ENCODE assay signal across 20 mouse cellular contexts in the genomic region with DNA sequence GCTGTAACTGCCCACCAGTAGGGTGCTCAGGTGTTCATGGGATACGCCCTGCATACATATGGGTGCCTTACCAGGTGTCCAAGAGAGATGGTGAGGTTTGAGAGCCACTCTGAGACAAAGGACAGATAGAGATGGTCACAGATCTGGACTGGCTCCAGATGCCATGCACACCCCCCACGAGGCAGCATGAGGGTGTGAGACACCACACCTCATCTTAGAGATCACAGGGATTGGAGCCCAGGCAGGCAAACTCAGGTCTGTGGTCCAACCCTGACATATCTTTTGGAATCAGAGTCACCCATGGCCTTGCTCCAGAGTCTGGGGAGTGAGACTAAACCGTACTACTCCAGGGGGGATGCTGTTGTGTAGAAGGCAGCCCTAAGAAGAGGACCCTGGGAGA.
DNase-seq lines count a peak whose midpoint lies in the region; TF ChIP-seq lines count a peak whose summit lies in the region.
"Had no signal": no experiment of that assay in that cellular context is flagged by ENCODE, and none has a peak within 500 bp of the region (broad histone marks: within the 10 kb centered on the region; RNA-seq: fewer than 3 reads in every experiment).

No protein-coding gene starts in this region.

- TF ChIP-seq CTCF in embryonic fibroblast, embryonic 13.5 days (IDR thresholded peaks at IDR 0.05; ENCODE audit: borderline replicate concordance, insufficient read depth, low read length), result no peak

- H3K27ac ChIP-seq in embryonic fibroblast, embryonic 13.5 days (ENCODE audit: insufficient read depth, low read length), result peak overlapping the region; percentile 44
- H3K27ac ChIP-seq: forebrain, embryonic 10.5 days; hindbrain, embryonic 12.5 days; midbrain, embryonic 10.5 days had no signal

- DNase-seq in kidney, postnatal 10 days, result peak; percentile 21
- DNase-seq in kidney, postnatal 14 days, result no peak
- DNase-seq in thymus, postnatal 25 days, result peak; percentile 16
- DNase-seq in thymus, postnatal 4 days, result no peak
- no peak for DNase-seq in ovary, adult 18-20 months (ENCODE audit: low spot score)
- no peak for DNase-seq in left cerebral cortex, postnatal 4 days
- DNase-seq: adrenal gland, postnatal 10 days; cerebellum, adult 8-10 months; gastrocnemius, postnatal 14 days; kidney, postnatal 4 days; liver, embryonic 13.5 days; lung, embryonic 14.5 days; lung, postnatal 36 days; right cerebral cortex, adult 18-20 months; thymus, postnatal 14 days had no signal

- H3K4me3 ChIP-seq in embryonic fibroblast, embryonic 13.5 days (ENCODE audit: insufficient read depth, low read length), result no peak overlapping the region
- H3K4me3 ChIP-seq: forebrain, embryonic 10.5 days; hindbrain, embryonic 12.5 days; liver, embryonic 13.5 days; midbrain, embryonic 10.5 days; myocyte had no signal

- intact Hi-C loops in left cerebral cortex, postnatal 4 days (cut with DNase I), result no loop called here

- no peak for TF ChIP-seq POLR2A in embryonic fibroblast, embryonic 13.5 days (IDR thresholded peaks at IDR 0.05; ENCODE audit: low read depth, low read length)

- peaks cover 40% of the 10 kb centered on the region for H3K4me1 ChIP-seq in embryonic fibroblast, embryonic 13.5 days (ENCODE audit: control insufficient read depth, insufficient read depth, low read length)

Comparison
In these comparisons a context has a peak if more than half of its experiments do, and no peak if none do; other contexts are left out.
1. DNase-seq: peak in kidney, postnatal 10 days (single experiment) and thymus, postnatal 25 days (single experiment); none in kidney, postnatal 14 days (single experiment), thymus, postnatal 4 days (single experiment), ovary, adult 18-20 months (single experiment) and left cerebral cortex, postnatal 4 days (single experiment).